Mouse (Mus musculus): ENCODE measurements around the gene Cyp2w1.

Cyp2w1 gene

GRCm38 (mm10) chr5:139352317-139352716 is at the start of gene Cyp2w1:
Gene Cyp2w1 (plus strand): TSS chr5:139352617.
- DNase-seq (ENCODE audit: low read depth, low spot score): no peak

GRCm38 (mm10) chr5:139303646-139304061 is 48.8 kb upstream of the Cyp2w1 start:
- DNase-seq (ENCODE audit: low read depth, low spot score): no peak

- no peak for DNase-seq (ENCODE audit: low read depth, low spot score)
These were observed 42.5 kb upstream of the Cyp2w1 start for GRCm38 (mm10) chr5:139309946-139310345.

- no peak for DNase-seq (ENCODE audit: low read depth, low spot score)
These were observed 41.9 kb upstream of the Cyp2w1 start for GRCm38 (mm10) chr5:139310477-139310876.

GRCm38 (mm10) chr5:139311822-139312221 is 40.6 kb upstream of the Cyp2w1 start:
- DNase-seq (ENCODE audit: low read depth, low spot score): no peak

- DNase-seq (ENCODE audit: low read depth, low spot score): no peak
These were observed 38.9 kb upstream of the Cyp2w1 start for GRCm38 (mm10) chr5:139313536-139313935.

- DNase-seq (ENCODE audit: low read depth, low spot score): no peak
These were observed 37.3 kb upstream of the Cyp2w1 start for GRCm38 (mm10) chr5:139314941-139315642.

- DNase-seq (ENCODE audit: low read depth, low spot score): no peak
These were observed 35.3 kb upstream of the Cyp2w1 start for GRCm38 (mm10) chr5:139316982-139317675.

GRCm38 (mm10) chr5:139317751-139318504 is 34.5 kb upstream of the Cyp2w1 start:
- no peak for DNase-seq (ENCODE audit: low read depth, low spot score)

- DNase-seq (ENCODE audit: low read depth, low spot score): no peak
These were observed 32.0 kb upstream of the Cyp2w1 start for GRCm38 (mm10) chr5:139320424-139320823.

- no peak for DNase-seq (ENCODE audit: low read depth, low spot score)
These were observed 31.1 kb upstream of the Cyp2w1 start for GRCm38 (mm10) chr5:139321331-139321730.

GRCm38 (mm10) chr5:139323260-139323924 is 29.0 kb upstream of the Cyp2w1 start:
- no peak for DNase-seq (ENCODE audit: low read depth, low spot score)

GRCm38 (mm10) chr5:139324045-139324491 is 28.3 kb upstream of the Cyp2w1 start:
- DNase-seq (ENCODE audit: low read depth, low spot score): no peak

GRCm38 (mm10) chr5:139324691-139325394 is 27.6 kb upstream of the Cyp2w1 start:
- no peak for DNase-seq (ENCODE audit: low read depth, low spot score)

- no peak for DNase-seq (ENCODE audit: low read depth, low spot score)
These were observed 26.9 kb upstream of the Cyp2w1 start, which contains the start of gene Adap1 for GRCm38 (mm10) chr5:139325395-139325966. Gene Adap1 (minus strand): TSS chr5:139325622.

- no peak for DNase-seq (ENCODE audit: low read depth, low spot score)
These were observed 26.2 kb upstream of the Cyp2w1 start for GRCm38 (mm10) chr5:139326111-139326696.

GRCm38 (mm10) chr5:139326986-139327633 is 25.3 kb upstream of the Cyp2w1 start:
- DNase-seq (ENCODE audit: low read depth, low spot score): no peak

- DNase-seq (ENCODE audit: low read depth, low spot score): no peak
These were observed 24.8 kb upstream of the Cyp2w1 start for GRCm38 (mm10) chr5:139327634-139328020.

- no peak for DNase-seq (ENCODE audit: low read depth, low spot score)
These were observed 21.7 kb upstream of the Cyp2w1 start for GRCm38 (mm10) chr5:139330766-139331165.

GRCm38 (mm10) chr5:139331742-139332141 is 20.7 kb upstream of the Cyp2w1 start:
- DNase-seq (ENCODE audit: low read depth, low spot score): peak; percentile 77

All from skeletal muscle tissue, adult 2 months (tissue).